Mouse (Mus musculus) spleen, adult 2 months (tissue): ENCODE results near the gene Samsn1. TPM values are rescaled to one million over a fixed set of nuclear protein-coding genes. Genes with fewer than 3 reads are reported as not detected.

Experiments used
- DNase-seq, 2 experiments: peaks; one replicate each; pipeline versions ENCODE4 v3.0.0 to v3.0.0-alpha.2; 2012 to 2021; ENCODE audit warnings: low spot score in 2 of 2, low read depth in 1 of 2
- H3K27ac ChIP-seq: fragments of 200-500 bp; 2 replicates; pipeline ENCODE4 v1.5.1; 2012; ENCODE audit warnings: low read length, inconsistent platforms; ENCODE audit not compliant: insufficient read depth
- H3K27me3 ChIP-seq: fragments of 200-500 bp; 2 replicates; pipeline ENCODE4 v1.6.1; 2012; ENCODE audit warnings: mild to moderate bottlenecking, moderate library complexity, low read length, inconsistent platforms; ENCODE audit not compliant: control insufficient read depth, insufficient read depth
- H3K36me3 ChIP-seq: fragments of 200-500 bp; 2 replicates; pipeline ENCODE4 v1.6.1; 2012; ENCODE audit warnings: mild to moderate bottlenecking, low read length, inconsistent platforms; ENCODE audit not compliant: control insufficient read depth, insufficient read depth
- H3K4me1 ChIP-seq: fragments of 200-500 bp; 2 replicates; pipeline ENCODE4 v1.6.1; 2011; ENCODE audit warnings: inconsistent platforms; ENCODE audit not compliant: control insufficient read depth, insufficient read depth, insufficient read length
- H3K4me3 ChIP-seq: fragments of 200-500 bp; 2 replicates; pipeline ENCODE4 v1.5.1; 2011; ENCODE audit warnings: mild to moderate bottlenecking, inconsistent platforms; ENCODE audit not compliant: insufficient read depth, insufficient read length; ENCODE audit errors: extremely low read depth
- CTCF ChIP-seq: fragments of 200-500 bp; IDR thresholded peaks from 2 replicates; pipeline ENCODE4 v1.5.1; 2011; ENCODE audit warnings: mild to moderate bottlenecking, inconsistent platforms; ENCODE audit not compliant: insufficient read depth, insufficient read length, insufficient replicate concordance; ENCODE audit errors: extremely low read depth
- POLR2A ChIP-seq: fragments of 200-500 bp; IDR thresholded peaks from 2 replicates; pipeline ENCODE4 v1.6.1; 2011; ENCODE audit warnings: low read depth, low read length, inconsistent platforms
- WGBS: fragments of 180-500 bp; shearing (Covaris S2); methylation state at CpG from one replicate; pipeline ENCODE4 v1.1.7; 2018; 5-methylcytosine and 5-hydroxymethylcytosine counted together
- polyA plus RNA-seq: library from polyadenylated mRNA; depleted of rRNA; stranded (reverse); fragments of >200 nt; gene quantifications from 2 replicates; pipeline ENCODE4 v1.2.3, GENCODE M21; 2012

The Samsn1 gene
- polyA plus RNA-seq, 1 experiment, result 6.2 TPM

DNA sequence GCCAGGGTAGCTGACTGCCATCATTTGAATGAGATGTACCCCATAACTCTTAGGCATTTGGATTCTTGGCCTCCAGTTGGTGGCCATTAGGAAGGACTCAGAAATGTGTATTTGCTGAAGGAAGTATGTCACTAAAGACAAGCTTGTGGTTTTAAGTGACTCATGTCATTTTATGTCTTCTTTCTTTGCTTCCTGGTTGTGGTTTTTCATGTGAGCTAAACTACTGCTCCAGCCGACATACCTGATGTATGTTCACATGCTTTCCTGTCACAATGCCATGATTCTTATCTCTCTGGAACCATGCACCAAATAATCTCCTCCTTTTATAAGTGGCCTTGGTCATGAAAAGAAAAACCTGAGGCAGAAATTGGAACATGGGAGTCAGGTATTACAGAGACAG is 38.2 kb downstream of the Samsn1 start:
- WGBS, result 17% methylated on average over 1 of the region's 1 CpGs

DNA sequence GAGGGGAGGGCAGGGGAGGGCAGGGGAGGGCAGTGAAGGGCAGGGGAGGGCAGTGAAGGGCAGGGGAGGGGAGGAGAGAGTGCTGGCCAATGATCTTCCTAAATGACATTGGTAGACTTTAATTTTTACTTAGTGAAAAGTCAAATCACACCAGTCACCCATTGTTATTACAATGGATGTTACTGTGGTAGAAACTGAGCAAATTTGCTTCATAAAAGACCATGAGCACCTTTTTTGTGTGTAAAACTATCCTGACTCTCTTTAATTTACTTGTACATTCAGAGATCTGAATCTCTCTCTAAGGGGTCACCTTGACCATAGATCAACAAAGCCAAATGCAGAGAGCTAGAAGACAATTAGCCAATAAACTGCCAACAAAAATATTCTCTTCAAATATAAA is 42.7 kb downstream of the Samsn1 start:
- no peak for DNase-seq
- no peaks in the 10 kb centered on the region for H3K36me3 ChIP-seq
- no peaks in the 10 kb centered on the region for H3K27me3 ChIP-seq
- no peak overlapping the region for H3K27ac ChIP-seq
- TF ChIP-seq CTCF, result no peak
- no peak for TF ChIP-seq POLR2A
- no peaks in the 10 kb centered on the region for H3K4me1 ChIP-seq
- H3K4me3 ChIP-seq, result no peak overlapping the region

More for the DNA sequence above, 38.2 kb downstream of the Samsn1 start:
- no peak for TF ChIP-seq CTCF
- TF ChIP-seq POLR2A, result no peak
- no peak overlapping the region for H3K27ac ChIP-seq
- no peaks in the 10 kb centered on the region for H3K36me3 ChIP-seq
- DNase-seq, result no peak
- no peaks in the 10 kb centered on the region for H3K27me3 ChIP-seq
- no peaks in the 10 kb centered on the region for H3K4me1 ChIP-seq
- no peak overlapping the region for H3K4me3 ChIP-seq

DNA sequence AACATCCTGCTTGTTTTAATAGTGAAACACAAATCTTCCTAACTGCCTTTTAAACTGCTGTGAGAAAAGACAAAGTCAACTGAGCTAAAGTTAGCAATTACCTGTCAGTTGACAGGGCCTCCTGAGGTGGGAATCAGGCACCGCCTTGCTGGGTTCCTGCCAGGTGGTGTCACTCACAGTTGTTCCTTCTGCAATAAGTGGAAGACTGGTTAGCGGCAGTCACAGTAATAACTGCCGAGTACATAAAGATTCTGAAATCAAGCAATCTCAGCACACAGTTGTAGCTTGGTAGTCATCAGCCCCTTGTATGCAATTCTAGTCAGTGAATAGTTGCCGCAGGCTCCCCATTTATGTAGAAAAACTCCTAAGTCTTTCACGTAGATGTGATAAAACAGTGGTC is 44.3 kb downstream of the Samsn1 start:
- TF ChIP-seq POLR2A, result no peak
- TF ChIP-seq CTCF, result no peak
- Histone ChIP-seq H3K4me1 (no peaks in the 10 kb centered on the region), H3K4me3 (no peak overlapping the region), H3K36me3 (no peaks in the 10 kb centered on the region), H3K27ac (no peak overlapping the region), H3K27me3 (no peaks in the 10 kb centered on the region)
- DNase-seq, result no peak
- WGBS, result 59% methylated on average over 5 of the region's 5 CpGs

DNA sequence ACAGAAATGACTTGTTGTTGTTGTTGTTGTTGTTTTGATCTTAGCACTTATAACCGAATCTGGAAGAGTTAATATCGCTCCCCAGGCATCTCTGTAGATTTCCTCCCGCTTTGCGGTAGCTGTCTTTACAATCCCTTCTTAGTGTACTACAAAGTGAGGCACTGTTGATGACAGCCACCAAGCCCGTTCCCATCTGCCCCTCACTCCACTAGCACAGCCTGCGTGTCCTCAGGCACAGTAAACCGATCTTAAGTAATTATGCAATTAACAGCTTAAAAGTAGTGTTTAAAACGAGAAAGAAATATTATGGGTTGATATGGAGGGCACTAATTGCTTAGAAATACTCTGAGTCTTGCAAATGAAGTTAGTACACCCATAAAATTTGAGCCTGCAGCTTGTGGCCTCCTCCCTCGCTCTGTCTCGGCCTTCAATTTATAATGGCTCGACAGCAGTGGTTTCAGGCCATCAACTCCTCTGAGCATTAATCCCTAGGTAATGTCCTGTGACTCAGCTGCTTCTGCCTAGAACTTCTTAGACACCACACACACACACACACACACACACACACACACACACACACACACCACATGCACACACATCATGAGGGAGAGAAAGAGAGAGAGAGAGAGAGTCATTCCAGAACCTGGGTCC is 46.3 kb downstream of the Samsn1 start:
- TF ChIP-seq POLR2A (no peak), CTCF (no peak)
- Histone ChIP-seq H3K27ac (no peak overlapping the region), H3K4me3 (no peak overlapping the region), H3K4me1 (no peaks in the 10 kb centered on the region), H3K27me3 (no peaks in the 10 kb centered on the region), H3K36me3 (no peaks in the 10 kb centered on the region)
- no peak for DNase-seq
- WGBS, result 92% methylated on average over 11 of the region's 11 CpGs

DNA sequence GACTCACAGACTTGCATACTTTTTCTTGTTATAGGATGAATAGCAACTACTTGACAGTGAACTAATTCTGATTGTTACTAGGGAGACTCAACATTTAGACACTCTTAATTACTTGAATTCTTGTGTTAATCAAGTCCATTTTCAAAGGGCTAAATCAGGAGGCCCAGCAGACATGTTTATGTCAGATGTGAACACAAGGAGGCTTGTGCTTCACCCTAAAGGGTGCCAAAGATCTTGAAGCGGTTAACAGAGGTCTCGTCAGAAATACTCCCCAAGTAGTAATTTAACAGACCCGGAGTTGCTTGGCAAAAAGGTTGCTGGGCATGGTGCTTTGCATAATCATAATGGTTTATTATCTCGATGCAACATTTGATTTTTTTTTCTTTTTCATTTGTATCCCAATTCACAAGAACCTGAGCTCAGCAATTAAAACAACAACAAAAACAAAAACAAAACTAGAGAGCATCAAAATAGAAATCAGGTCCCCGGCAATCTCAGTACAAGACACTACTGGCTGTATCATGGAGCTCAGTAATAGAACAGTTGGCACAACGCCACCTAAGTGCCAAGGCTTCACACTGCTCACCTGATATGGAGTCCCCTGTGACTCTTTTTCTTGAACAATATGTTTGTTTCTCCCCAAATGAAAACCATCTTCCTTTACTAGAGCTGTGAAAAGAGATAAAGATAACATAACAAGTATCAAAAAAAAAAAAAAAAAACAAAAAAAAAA is 51.6 kb downstream of the Samsn1 start:
- Histone ChIP-seq H3K4me3 (no peak overlapping the region), H3K27ac (no peak overlapping the region), H3K27me3 (no peaks in the 10 kb centered on the region), H3K4me1 (no peaks in the 10 kb centered on the region), H3K36me3 (no peaks in the 10 kb centered on the region)
- TF ChIP-seq CTCF, result no peak
- no peak for TF ChIP-seq POLR2A
- no peak for DNase-seq
- 92% methylated on average over 6 of the region's 6 CpGs for WGBS

DNA sequence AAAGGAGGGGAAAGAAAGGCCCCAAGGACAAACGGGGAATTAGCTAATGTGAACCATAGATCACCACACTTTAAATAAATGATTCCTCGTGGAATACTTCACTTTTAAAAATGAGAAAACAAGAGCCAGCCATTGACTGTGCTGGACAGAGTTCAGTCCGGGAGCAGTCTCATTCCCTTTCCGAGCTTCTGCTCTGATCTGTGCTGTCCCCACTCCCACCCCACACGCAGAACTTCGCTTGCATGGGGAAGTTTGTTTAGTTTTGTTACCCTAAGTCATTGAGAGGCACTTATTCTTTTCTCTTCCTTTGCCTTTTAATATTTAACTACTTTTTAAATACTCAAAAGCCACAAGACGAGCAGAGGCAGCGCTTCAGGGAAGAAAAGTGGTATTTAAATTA is 60.1 kb downstream of the Samsn1 start:
- H3K27ac ChIP-seq, result no peak overlapping the region
- DNase-seq, result no peak
- 83% methylated on average over 8 of the region's 8 CpGs for WGBS
- H3K27me3 ChIP-seq, result no peaks in the 10 kb centered on the region
- TF ChIP-seq CTCF, result no peak
- TF ChIP-seq POLR2A, result no peak
- H3K4me3 ChIP-seq, result no peak overlapping the region
- no peaks in the 10 kb centered on the region for H3K36me3 ChIP-seq
- no peaks in the 10 kb centered on the region for H3K4me1 ChIP-seq

DNA sequence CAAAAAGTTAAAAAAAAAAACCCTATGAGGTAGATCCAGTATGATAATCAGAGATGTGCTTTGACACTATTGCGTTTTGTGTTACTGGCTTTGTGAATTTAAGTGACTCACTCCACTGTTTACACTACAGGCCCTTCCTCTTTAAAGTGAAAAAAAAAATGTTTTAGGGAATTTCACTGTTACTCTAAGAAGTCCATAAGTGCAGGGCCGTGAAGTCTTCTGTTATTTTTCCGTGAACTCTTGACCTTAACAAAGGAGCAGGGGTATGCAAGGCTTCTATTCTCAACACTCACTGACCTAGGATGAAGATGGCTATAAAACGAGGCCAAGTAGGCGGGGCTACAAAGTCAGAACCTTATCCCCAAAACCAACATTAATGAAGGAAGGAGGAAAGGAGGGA is 60.6 kb downstream of the Samsn1 start:
- Histone ChIP-seq H3K27ac (peak overlapping the region; percentile 15; the same call in 1 of the 2 replicates), H3K4me3 (no peak overlapping the region), H3K4me1 (no peaks in the 10 kb centered on the region), H3K27me3 (no peaks in the 10 kb centered on the region), H3K36me3 (no peaks in the 10 kb centered on the region)
- DNase-seq, result no peak
- WGBS, result 81% methylated on average over 5 of the region's 5 CpGs
- no peak for TF ChIP-seq POLR2A
